Mouse (Mus musculus) hindbrain, embryonic 16.5 days (tissue): ENCODE measurements around the gene Gm11565. TPM values are rescaled to one million over a fixed set of nuclear protein-coding genes. Genes with fewer than 3 reads are reported as not detected.
"Not testable (repeated sequence)": the region's sequence is repeated elsewhere in the genome, so short reads cannot be mapped to it uniquely, and the experiment has no call there.

Experiments used
- ATAC-seq: fragments of 200-750 bp; cut with Nextera tagmentation; 2 replicates; pipeline ENCODE4 v1.8.0; 2017; ENCODE audit warnings: moderate TSS enrichment, moderate library complexity
- H3K27ac ChIP-seq: fragments of 300-500 bp; sonication (generic); 2 replicates; pipeline ENCODE4 v1.5.1; 2014; ENCODE audit warnings: low read depth, mild to moderate bottlenecking, control low read depth, low read length, moderate library complexity
- H3K27me3 ChIP-seq: fragments of 300-500 bp; sonication (generic); replicated peaks from 2 replicates; pipeline ENCODE4 v1.6.1; 2014; ENCODE audit warnings: low read length; ENCODE audit not compliant: control insufficient read depth, insufficient read depth
- H3K36me3 ChIP-seq: fragments of 300-500 bp; sonication (generic); 2 replicates; pipeline ENCODE4 v1.6.1; 2014; ENCODE audit warnings: mild to moderate bottlenecking, low read length, moderate library complexity, mixed read lengths; ENCODE audit not compliant: control insufficient read depth, insufficient read depth
- H3K4me1 ChIP-seq: fragments of 300-500 bp; sonication (generic); 2 replicates; pipeline ENCODE4 v1.6.1; 2014; ENCODE audit warnings: low read depth, low read length; ENCODE audit not compliant: control insufficient read depth, insufficient read depth
- H3K4me2 ChIP-seq: fragments of 300-500 bp; sonication (generic); 2 replicates; pipeline ENCODE4 v1.6.1; 2014; ENCODE audit warnings: mild to moderate bottlenecking, low read length, control low read depth, moderate library complexity
- H3K4me3 ChIP-seq: fragments of 300-500 bp; sonication (generic); 2 replicates; pipeline ENCODE4 v1.5.1; 2014; ENCODE audit warnings: mild to moderate bottlenecking, low read length, control low read depth, moderate library complexity
- H3K9ac ChIP-seq: fragments of 300-500 bp; sonication (generic); 2 replicates; pipeline ENCODE4 v1.6.1; 2014; ENCODE audit warnings: low read depth, mild to moderate bottlenecking, control low read depth, low read length, moderate library complexity
- H3K9me3 ChIP-seq: fragments of 300-500 bp; sonication (generic); 2 replicates; pipeline ENCODE4 v1.6.1; 2014; ENCODE audit warnings: mild to moderate bottlenecking, low read length, moderate library complexity; ENCODE audit not compliant: control insufficient read depth
- WGBS: fragments of 180-500 bp; shearing (Covaris S2); extraction: QIAGEN DNeasy Blood & Tissue Kit; methylation state at CpG from one replicate; pipeline ENCODE4 v1.1.7; 2014; 5-methylcytosine and 5-hydroxymethylcytosine counted together
- polyA plus RNA-seq: library from polyadenylated mRNA; unstranded; fragments of >200 nt; fragmentation: Nextera tagmentation; extraction: Ambion mirVana; gene quantifications from 2 replicates; pipeline ENCODE4 v1.2.1, GENCODE M21; 2015

Gene Gm11565
- not detected in 2 replicates for polyA plus RNA-seq

GRCm38 (mm10) chr11:99914451-99914850, at the start of gene Gm11565:
Gene Gm11565, plus strand, starts transcription at chr11:99914751.
- Histone ChIP-seq H3K9ac (no peak within 1 kb of the TSS), H3K4me2 (no peak within 1 kb of the TSS), H3K4me3 (no peak within 1 kb of the TSS), H3K27me3 (no peaks in the 10 kb centered on the region), H3K36me3 (no peaks in the 10 kb centered on the region), H3K4me1 (no peaks in the 10 kb centered on the region), H3K9me3 (no peaks in the 10 kb centered on the region), H3K27ac (no peak within 1 kb of the TSS)
- WGBS = 90% methylated on average over 3 of the region's 3 CpGs
- ATAC-seq = no peak

- WGBS = 75% methylated on average over 1 of the region's 1 CpGs
- not testable (repeated sequence) for H3K4me3 ChIP-seq, ATAC-seq, H3K4me2 ChIP-seq, H3K27me3 ChIP-seq, H3K9ac ChIP-seq, H3K4me1 ChIP-seq, H3K36me3 ChIP-seq, H3K9me3 ChIP-seq, H3K27ac ChIP-seq
These were observed 41.5 kb upstream of the Gm11565 start, which contains the start of gene Krtap9-1 for GRCm38 (mm10) chr11:99873089-99873488. Gene Krtap9-1, plus strand, starts transcription at chr11:99873389.

DNA sequence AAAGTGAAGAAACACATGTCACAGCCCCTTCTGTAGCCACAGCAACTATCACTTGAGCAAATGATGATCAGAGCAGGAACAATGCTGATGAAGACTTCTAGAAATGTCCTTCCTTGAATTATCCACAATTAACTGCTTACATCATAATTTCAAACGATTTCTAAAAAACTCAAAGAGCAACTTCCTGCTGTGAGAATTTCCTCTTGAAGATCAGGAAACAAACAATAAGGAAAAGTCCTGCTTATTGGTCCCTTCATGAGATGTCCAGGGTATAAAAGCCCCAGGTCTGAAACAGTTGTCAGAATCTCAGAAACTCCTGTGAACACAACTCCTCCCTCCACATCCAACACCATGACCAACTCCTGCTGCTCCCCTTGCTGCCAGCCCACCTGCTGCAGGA, 35.7 kb upstream of the Gm11565 start, which contains the start of gene Gm11567:
Gm11567 (plus strand) TSS at position 301 of the 400 bp plus-strand sequence.
- not testable (repeated sequence) for H3K9me3 ChIP-seq, H3K36me3 ChIP-seq, H3K27me3 ChIP-seq, H3K4me2 ChIP-seq, H3K9ac ChIP-seq, ATAC-seq, H3K4me3 ChIP-seq, H3K27ac ChIP-seq, H3K4me1 ChIP-seq
- 49% methylated on average over 1 of the region's 1 CpGs for WGBS

GRCm38 (mm10) chr11:99907620-99908019, 6.9 kb upstream of the Gm11565 start, which contains the start of gene Krtap31-1:
Gene Krtap31-1, plus strand, starts transcription at chr11:99907920.
- Histone ChIP-seq H3K4me3 (no peak within 1 kb of the TSS), H3K4me1 (no peaks in the 10 kb centered on the region), H3K36me3 (no peaks in the 10 kb centered on the region), H3K9me3 (no peaks in the 10 kb centered on the region), H3K4me2 (no peak within 1 kb of the TSS), H3K27ac (no peak within 1 kb of the TSS), H3K9ac (no peak within 1 kb of the TSS), H3K27me3 (no peaks in the 10 kb centered on the region)
- 90% methylated on average over 2 of the region's 2 CpGs for WGBS
- ATAC-seq = no peak

- no peaks in the 10 kb centered on the region for H3K36me3 ChIP-seq
- WGBS = 95% methylated on average over 1 of the region's 1 CpGs
- no peaks in the 10 kb centered on the region for H3K27me3 ChIP-seq
- no peaks in the 10 kb centered on the region for H3K4me1 ChIP-seq
- no peak within 1 kb of the TSS for H3K4me2 ChIP-seq
- no peaks in the 10 kb centered on the region for H3K9me3 ChIP-seq
- H3K27ac ChIP-seq = no peak within 1 kb of the TSS
- ATAC-seq = no peak
- no peak within 1 kb of the TSS for H3K9ac ChIP-seq
- H3K4me3 ChIP-seq = no peak within 1 kb of the TSS
These were observed 21.4 kb downstream of the Gm11565 start, which contains the start of gene Krtap31-2 for GRCm38 (mm10) chr11:99935991-99936390. Gene Krtap31-2, plus strand, starts transcription at chr11:99936291.

- Histone ChIP-seq H3K9ac (no peak overlapping the region), H3K36me3 (no peaks in the 10 kb centered on the region), H3K4me3 (no peak overlapping the region), H3K27ac (no peak overlapping the region), H3K9me3 (no peaks in the 10 kb centered on the region), H3K4me2 (no peak overlapping the region), H3K27me3 (no peaks in the 10 kb centered on the region), H3K4me1 (no peaks in the 10 kb centered on the region)
- WGBS = 88% methylated on average over 9 of the region's 9 CpGs
- no peak for ATAC-seq
These were observed 23.3 kb downstream of the Gm11565 start for GRCm38 (mm10) chr11:99937751-99938264.

DNA sequence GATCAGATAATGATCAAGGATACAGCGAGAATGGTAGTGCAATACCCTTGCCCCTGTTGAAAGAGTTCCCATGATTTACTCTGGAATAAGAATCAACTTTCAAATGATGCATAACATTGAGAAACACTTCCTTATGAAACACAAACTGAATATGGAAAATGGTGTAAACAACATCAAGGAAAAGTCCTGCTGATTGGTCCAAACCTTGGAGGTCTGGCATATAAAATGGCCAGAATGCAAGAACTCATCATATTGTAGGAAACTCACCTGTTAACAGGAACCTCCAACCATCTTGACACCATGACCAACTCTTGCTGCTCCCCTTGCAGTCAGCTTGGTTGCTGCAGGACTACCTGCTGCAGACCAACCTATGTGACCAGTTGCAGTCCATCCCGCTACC, 33.6 kb downstream of the Gm11565 start, which contains the start of gene Krtap9-5:
Krtap9-5 (plus strand) TSS at position 301 of the 400 bp plus-strand sequence.
- Histone ChIP-seq H3K4me2 (no peak within 1 kb of the TSS), H3K9ac (no peak within 1 kb of the TSS), H3K4me1 (no peaks in the 10 kb centered on the region), H3K27me3 (no peaks in the 10 kb centered on the region), H3K9me3 (no peaks in the 10 kb centered on the region), H3K4me3 (no peak within 1 kb of the TSS), H3K27ac (no peak within 1 kb of the TSS), H3K36me3 (no peaks in the 10 kb centered on the region)
- no peak for ATAC-seq
- 96% methylated on average over 2 of the region's 2 CpGs for WGBS

DNA sequence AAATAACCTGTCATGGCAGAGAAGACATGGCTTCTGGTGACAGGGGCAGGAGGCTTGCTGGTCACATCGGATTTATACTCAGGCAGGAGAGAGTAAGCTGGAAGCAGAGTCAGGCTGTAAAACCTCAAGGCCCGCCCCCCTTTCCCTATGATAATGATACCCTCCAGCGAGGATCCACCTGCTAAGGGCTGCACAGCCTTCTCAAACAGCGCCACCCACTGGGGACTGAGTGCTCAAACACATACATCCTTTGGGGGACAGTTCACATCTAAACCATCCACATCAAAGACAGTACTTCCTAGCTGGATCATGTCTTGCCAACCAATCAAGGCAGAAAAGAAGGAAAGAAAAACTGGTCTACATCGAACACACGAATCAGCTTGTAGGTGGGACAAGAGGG, 49.7 kb downstream of the Gm11565 start:
- 53% methylated on average over 6 of the region's 6 CpGs for whole genome bisulfite sequencing
- H3K4me1 ChIP-seq = no peaks in the 10 kb centered on the region
- H3K4me3 ChIP-seq = no peak overlapping the region
- no peak overlapping the region for H3K27ac ChIP-seq
- H3K36me3 ChIP-seq = no peaks in the 10 kb centered on the region
- ATAC-seq = no peak
- H3K27me3 ChIP-seq = no peaks in the 10 kb centered on the region
- no peak overlapping the region for H3K4me2 ChIP-seq
- no peaks in the 10 kb centered on the region for H3K9me3 ChIP-seq
- no peak overlapping the region for H3K9ac ChIP-seq
